Mouse (Mus musculus) kidney, adult 2 months (tissue): ENCODE results near the gene Vps4a.

ENCODE experiments used
- CTCF ChIP-seq: fragments of 200-500 bp; conservative IDR thresholded peaks from 2 replicates; pipeline ENCODE4 v1.5.1; 2011; ENCODE audit warnings: low read depth, mild to moderate bottlenecking, control low read depth, low read length, moderate library complexity, mixed read lengths; ENCODE audit not compliant: insufficient read depth, insufficient read length
- POLR2A ChIP-seq: fragments of 200-500 bp; IDR thresholded peaks from one replicate; pipeline ENCODE4 v1.6.1; 2011; ENCODE audit warnings: low read depth, low read length, control low read depth

DNA sequence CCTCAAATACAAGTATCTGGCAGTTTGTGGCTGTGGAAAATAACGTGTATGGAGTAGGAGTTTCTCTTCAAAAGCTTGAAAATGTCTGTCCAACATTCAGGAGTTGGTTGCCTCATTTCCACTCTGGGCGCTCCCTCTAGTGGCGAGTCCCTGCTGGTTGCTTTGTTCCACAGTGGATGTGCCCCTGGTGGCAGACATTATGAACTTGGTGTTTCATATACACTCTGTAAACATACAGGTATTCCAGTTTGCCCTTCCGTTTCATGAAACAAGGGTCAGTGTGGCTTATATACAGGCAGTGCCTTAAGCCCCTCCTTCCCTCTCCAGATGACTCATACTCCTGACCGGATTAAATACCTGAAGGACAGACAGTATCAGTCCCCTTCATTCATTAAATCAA, 28.5 kb upstream of the Vps4a start:
- TF ChIP-seq POLR2A, result no peak
- peak; percentile 100 for TF ChIP-seq CTCF
